Mouse (Mus musculus) lung, adult 10 weeks (tissue): ENCODE results near the gene Myom1. TPM values are rescaled to one million over a fixed set of nuclear protein-coding genes. Genes with fewer than 3 reads are reported as not detected.

ENCODE experiments used
- polyA plus RNA-seq: library from polyadenylated mRNA; stranded (reverse); fragments of 350-450 nt; fragmentation: Illumina TruSeq; extraction: RNeasy Lipid Tissue Mini Kit (QIAGEN cat#74804); gene quantifications from one replicate; pipeline ENCODE4 v1.2.3, GENCODE M21; 2014; ENCODE audit warnings: low read depth, low replicate concordance; ENCODE audit not compliant: insufficient read depth

The Myom1 gene
- 17.4 TPM for polyA plus RNA-seq

DNA sequence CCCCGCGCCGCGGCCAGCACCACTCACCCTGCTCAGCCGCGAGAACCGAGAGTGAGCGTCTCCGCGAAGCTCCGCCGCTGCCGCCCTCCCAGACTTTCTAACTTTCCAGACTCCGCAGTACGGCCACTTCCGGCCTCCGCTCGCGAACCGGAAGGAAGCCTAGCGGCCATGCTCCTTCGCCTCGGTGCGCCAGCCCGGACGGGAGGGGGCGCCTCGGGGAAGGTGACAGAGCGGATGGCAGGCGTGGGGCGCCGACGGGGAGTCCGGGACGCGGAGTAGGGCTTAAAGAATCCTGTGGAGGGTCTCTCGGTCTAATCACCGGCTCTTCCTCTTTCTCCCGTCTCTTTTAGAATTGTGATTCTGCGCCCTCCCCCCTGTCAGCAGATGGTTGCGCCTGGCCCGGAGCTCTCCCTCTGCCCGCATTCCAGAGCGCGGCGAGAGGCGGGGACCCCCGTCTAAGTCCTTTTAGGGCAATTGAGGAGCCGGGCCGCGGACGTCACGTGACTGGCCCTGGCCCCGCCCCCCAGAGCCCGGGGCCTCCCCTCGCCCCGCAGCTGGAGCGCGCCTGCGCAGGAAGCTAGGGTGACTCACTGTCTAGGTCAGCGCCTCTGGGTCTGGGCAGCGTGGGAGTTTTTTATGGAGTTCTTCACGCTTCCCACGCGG lies at the start of gene Myom1:
Gene Myom1, plus strand, starts transcription at position 553 of the 663 bp plus-strand sequence.

GRCm38 (mm10) chr17:71002744-71003094 lies 286 bp downstream of the Myom1 start, which contains the start of gene Myl12a:
Myl12a (minus strand) TSS chr17:71002878.

Other genes starting within 250 kb of the Myom1 start
- 13.7 TPM for gene Tgif1, start 149.1 kb upstream of the Myom1 start, polyA plus RNA-seq
- 796 TPM for gene Myl12a, start 245 bp downstream of the Myom1 start, polyA plus RNA-seq
- gene Lpin2, start 179.9 kb downstream of the Myom1 start, polyA plus RNA-seq: 33.5 TPM